Mouse (Mus musculus): ENCODE measurements around the gene Ttc7.
"Not testable (repeated sequence)": the region's sequence is repeated elsewhere in the genome, so short reads cannot be mapped to it uniquely, and the experiment has no call there.

Ttc7 gene

DNA sequence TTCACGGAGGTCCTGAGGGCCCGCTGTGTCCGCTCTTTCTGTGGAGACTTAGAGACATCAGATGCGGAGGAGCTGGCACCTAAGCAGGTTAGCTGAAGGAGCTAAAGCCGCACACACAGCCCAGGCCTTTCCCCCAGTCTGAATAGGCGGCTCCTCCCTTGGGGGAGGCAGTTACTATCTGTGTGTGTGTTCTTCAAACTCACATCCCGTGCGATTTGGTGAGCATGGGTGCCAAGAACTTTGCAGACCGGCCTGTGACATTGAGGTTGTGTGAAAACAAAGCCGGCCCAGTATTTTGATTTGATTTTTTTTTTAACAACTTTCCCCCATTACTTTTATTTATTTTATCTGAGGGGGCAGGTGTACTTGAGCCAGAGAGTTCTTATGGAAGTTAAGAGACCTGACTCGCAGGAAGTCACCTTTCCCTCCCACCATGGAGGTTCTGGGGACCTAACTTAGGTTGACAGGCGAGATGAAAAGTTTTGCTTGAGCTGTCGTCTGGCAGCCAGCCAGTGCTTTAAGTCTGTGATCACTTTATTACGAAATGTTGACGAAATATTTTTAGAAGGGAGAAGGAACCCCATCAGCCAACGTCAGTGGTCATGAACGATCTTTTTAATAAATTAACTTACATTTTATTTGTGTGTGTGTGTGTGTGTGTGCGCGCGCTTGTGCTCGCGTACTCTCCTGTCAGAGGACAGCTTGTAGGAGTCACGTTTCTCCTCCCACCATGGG is 3.2 kb downstream of the Ttc7 start:
- DNase-seq (ENCODE audit: extremely low read depth, low read depth), result no peak

DNA sequence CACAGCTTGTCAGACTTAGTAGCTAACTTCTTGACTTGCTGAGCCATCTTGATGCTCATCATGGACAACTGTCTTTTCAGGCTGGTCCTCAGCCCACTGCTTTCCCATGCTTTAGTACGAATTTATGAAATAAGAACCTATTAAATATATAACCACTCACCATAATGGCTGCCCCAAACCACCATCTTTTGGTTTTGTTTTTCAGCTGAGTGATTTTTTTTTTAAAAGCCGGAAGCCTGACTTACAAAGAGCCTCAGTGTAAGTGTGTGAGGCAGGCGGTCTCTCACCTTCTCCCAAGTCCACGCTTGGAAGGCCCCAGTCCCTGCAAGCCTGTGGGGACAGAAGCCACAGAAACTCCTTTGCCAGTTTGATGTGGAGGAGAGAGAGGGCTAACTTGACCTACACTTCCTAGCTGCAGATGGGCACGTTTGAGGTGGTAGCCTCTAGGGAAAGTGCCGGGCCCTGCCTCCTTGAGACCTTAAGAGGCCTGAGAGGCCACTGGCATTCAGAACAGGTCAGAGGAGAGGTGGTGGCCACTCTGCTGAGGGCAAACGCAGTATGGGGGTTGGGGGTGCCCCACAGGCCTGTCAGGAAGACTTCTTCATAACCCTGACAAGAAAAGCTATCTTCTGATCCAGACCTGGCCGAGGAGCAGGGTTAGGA is 3.9 kb downstream of the Ttc7 start:
- DNase-seq (ENCODE audit: extremely low read depth, low read depth), result no peak

GRCm38 (mm10) chr17:87287197-87287777 is 4.6 kb downstream of the Ttc7 start:
- DNase-seq (ENCODE audit: extremely low read depth, low read depth), result no peak

DNA sequence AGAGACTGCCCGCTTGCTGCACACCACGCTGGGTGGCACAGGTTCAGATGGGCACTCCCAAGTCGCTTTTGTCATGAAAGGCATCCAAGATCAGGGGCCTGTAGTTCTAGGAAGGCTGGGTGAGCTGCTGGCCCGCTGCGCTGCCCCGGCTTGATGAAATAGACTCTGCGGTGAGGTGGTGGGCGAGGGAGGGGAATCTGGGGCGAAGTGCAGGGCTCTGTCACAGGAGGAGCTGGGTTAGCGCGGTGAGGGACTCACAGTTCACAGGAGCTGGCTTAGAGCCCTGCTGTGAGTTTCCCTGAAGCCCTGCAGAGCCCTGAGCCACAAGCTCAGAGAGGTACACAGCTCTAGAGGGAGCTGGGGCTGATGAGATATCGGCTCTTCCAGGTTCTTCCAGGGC is 5.4 kb downstream of the Ttc7 start:
- no peak for DNase-seq (ENCODE audit: extremely low read depth, low read depth)

DNA sequence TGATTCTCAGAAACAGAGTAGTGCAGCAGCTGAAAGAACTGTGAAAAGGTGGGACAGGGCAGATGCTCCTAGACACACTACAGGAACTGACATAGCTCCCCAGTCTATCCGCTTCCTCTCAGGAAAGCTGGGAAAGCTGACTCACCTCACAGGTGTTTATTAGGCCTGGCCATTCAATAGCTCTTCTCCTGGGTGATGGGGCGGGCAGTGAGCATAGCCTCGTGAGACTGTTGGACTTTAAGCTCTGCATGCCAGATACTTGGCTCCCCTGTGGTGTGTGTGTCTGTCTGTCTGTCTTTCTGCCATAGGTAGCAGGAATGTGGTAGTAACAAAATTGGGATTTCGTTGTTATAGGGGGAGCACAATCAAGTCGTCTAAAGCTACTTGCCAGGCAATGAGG is 6.7 kb downstream of the Ttc7 start:
- DNase-seq (ENCODE audit: extremely low read depth, low read depth), result no peak

DNA sequence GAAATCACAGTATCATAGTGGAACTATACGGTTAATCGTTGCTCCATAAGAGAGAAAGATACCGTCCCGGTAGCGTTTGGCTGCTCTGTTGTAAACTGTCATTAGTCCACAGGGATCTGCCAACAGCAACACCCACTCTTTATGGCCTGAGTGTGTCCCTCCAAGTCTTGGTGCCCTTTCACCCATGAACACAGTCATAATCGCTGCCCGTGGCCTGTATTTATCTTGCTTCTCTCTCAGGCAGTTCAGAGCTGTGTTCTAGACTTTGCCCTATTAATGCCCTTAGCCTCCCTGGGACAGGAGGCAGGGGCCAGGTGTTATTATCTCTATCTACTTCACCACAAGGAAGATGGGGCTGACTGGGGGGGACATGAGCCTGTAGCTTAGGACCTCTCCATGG is 8.4 kb downstream of the Ttc7 start:
- DNase-seq (ENCODE audit: extremely low read depth, low read depth), result no peak

- DNase-seq (ENCODE audit: extremely low read depth, low read depth), result no peak
Observed at GRCm38 (mm10) chr17:87291782-87292181, 9.1 kb downstream of the Ttc7 start.

DNA sequence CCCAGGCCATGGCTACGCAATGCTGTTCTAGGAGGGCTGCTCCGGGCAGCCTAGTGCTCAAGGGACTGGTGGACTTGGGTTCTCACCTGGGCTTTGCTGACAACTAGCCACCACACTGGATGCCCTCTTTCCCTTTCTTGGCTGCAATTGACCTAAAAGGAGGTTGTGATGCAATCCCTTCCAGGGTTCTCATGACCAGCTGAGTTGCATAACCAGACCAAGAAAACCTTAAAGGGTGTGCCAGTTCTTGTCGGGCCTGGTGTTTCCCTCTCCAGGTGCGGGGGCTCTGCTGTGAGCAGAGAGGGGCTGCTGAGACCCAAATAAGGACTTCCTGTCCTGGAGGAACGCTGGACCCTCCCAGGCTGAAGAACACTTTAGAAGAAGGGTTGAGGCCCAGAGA is 10.4 kb downstream of the Ttc7 start:
- DNase-seq (ENCODE audit: extremely low read depth, low read depth), result no peak

GRCm38 (mm10) chr17:87295738-87296137 is 13.1 kb downstream of the Ttc7 start:
- DNase-seq (ENCODE audit: extremely low read depth, low read depth), result no peak

DNA sequence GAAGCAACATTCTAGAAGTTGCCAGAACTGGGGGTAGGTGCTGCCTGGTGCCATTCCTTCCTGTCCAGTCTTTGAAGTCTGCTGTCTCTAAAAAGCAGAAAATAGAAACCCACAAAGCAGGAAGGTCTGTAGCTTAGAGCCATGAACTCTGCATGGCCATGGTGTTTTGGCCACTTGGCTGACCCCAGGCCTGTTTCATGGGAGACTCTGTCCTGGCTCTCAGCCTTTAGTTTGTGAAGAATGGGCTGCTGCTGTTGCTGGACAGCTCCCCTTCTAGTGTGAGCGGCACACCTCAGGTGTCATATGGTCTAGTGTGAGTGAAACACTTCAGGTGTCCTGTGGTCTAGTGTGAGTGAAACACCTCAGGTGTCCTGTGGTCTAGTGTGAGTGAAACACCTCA is 14.0 kb downstream of the Ttc7 start:
- not testable (repeated sequence) for DNase-seq (ENCODE audit: extremely low read depth, low read depth)

DNA sequence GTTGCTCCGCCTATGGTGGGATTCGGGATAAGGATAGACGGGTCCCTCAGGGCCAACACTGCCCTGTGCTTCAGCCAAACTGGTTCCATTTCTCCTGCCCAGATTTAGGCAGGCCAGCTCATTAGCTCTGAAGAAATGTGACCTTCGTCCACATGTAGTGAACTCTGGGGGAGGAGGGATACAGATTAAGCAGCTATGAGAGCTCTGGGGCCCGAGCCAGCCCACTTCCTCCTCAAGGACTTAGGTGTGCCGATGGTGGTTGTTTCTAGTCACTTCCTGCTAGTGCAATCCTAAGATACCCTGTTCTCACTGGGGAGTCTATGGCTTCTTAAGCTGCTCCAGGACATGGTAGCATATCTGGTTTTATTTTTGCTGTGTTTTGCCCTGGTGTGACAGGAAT is 16.3 kb downstream of the Ttc7 start:
- DNase-seq (ENCODE audit: extremely low read depth, low read depth), result peak; percentile 49

DNA sequence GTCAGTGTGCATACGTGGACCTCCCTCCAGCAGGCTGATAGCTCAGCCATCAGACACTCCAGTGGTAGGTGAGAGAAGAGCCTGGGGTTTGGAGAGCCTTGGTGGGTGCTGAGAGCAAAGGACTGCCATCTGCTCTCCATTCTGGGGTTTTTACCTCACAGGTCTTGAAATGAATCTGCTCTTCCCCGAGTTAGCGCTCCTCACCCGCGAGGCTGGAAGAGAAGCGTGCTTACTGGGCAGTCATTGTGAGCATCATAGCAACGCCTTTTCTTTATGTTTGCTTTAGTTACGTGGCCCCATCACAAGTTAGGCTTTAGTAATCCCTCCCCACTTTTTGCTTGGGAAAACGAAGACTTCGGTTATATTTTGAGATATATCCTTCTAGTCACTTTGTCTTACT is 17.7 kb downstream of the Ttc7 start:
- DNase-seq (ENCODE audit: extremely low read depth, low read depth), result no peak

DNA sequence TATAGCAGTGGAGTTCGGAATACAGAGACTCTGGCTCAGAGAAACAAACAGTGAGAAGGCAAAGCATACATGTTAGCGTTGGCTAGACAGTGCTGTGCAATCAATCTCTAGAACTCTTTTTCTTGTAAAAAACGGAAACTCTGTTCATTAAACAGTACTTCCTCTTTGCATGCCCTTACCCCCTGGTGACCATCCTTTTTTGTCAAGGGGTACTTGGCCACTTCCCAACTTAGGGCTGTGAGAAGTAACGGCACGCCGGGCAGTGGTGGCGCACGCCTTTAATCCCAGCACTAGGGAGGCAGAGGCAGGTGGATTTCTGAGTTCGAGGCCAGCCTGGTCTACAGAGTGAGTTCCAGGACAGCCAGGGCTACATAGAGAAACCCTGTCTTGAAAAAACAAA is 18.9 kb downstream of the Ttc7 start:
- DNase-seq (ENCODE audit: extremely low read depth, low read depth), result peak; percentile 84

GRCm38 (mm10) chr17:87302014-87302794 is 19.5 kb downstream of the Ttc7 start:
- peak; percentile 29 for DNase-seq (ENCODE audit: extremely low read depth, low read depth)

DNA sequence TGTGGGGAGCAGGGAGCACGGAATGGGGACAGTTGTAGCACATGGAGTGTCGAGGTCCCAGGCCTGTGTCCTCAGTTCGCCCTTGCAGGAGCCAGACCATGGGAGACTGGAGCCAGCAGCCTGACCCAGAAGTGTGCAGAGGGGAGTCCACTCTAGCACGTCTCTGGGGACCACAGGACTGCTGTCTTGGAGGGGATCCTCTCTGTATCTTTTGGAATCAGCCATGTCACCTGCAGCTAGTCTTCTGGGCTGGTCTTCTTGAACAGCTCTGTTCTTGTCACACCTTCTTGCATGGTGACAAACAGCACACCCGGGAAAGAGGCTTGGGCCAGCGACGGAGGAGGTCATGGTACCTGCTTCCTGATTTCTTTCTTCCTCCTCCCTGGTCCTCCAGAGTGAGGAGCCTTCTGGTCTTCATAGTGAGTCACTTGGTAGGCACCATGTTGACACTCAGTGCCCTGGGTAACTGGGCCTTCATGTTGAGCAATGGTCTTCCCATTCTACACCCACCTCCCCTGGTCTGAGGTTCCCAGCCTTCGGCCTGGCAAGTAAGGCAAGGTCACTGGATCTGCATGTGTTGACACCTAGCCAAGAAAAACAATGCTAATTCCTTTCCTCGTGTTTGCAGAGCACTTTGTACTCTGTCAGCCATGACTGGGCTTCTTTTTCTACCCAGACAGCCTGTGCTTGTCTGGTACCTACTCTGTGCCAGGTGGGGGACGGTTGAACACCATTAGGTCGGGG is 21.6 kb downstream of the Ttc7 start:
- DNase-seq (ENCODE audit: extremely low read depth, low read depth), result no peak

DNA sequence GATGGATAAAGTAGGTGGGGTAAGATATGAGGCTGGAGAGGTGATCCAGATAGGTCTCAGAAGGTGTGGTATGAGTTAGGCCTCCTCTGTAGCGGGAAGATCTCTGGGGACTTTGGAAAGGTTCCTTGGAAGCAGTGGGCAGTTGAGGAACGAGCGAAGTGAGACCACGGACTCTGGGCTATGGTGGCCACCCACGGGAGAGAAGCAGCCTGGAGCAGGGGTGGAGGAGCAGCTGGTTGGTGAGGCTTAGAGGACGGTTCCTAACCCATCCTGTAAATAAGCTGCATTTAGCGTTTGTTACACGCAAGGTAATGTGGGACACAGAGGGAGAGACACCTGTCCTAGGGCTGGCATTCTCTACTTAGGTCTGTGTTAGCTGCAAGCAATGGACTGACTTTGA is 22.4 kb downstream of the Ttc7 start:
- DNase-seq (ENCODE audit: extremely low read depth, low read depth), result no peak

DNA sequence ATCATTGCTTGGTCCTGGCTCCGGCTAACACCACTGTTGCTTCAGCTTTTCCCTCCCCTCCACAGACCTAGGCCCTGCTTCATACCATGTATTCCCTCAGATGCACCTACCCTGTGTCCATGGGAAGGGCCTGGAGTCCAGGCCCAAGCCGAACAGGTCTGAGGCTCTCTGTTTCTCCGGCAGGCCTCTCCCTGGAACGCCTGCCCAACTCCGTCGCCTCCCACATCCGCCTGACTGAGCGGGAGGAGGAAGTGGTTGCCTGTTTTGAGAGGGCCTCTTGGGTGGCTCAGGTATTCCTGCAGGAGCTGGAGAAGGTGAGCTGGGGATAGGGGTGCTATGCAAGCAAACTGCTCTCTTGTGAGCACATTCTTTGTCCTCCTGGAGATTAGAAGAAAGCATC is 24.1 kb downstream of the Ttc7 start:
- DNase-seq (ENCODE audit: extremely low read depth, low read depth), result no peak

DNA sequence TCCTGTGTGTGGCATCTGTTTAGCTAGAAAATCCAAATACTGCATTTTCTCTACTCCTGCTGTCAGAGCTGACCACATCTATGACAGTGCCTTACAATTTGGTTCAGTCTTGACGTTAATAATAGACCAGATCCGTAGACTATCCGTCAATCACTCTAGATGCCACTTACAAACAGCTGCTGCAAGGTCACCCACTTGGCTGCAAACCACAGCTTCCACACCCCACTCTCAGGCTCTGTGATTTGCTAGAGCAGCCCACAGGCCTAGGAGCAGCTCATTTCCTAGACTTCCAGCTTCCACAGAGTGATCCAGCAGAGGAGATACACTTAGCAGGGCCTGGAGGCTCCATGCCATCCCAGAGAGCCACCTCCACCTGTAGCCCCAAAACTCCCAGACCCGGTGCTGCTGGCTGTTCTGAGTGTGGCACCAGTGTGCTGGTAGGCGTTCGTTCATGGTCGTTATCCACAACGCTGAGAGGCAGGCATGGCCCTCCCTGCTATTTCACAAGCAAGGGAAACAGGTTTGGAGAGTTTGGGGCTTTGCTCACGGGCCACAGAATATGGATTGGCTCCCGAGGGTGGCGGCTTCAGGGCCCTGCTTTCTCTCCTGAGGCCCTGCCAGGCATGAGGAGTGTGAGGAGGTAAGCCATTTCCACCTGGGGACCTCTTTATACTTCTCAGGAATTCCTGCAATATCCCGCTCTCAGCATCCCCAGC is 26.5 kb downstream of the Ttc7 start:
- no peak for DNase-seq (ENCODE audit: extremely low read depth, low read depth)

GRCm38 (mm10) chr17:87310497-87310896 is 27.8 kb downstream of the Ttc7 start:
- DNase-seq (ENCODE audit: extremely low read depth, low read depth), result no peak

GRCm38 (mm10) chr17:87312351-87312750 is 29.7 kb downstream of the Ttc7 start:
- no peak for DNase-seq (ENCODE audit: extremely low read depth, low read depth)

Measured in MEL-GATA-1-ER (cell line).